Mouse (Mus musculus): ENCODE measurements around the gene Slfn9.
"Not testable (repeated sequence)": the region's sequence is repeated elsewhere in the genome, so short reads cannot be mapped to it uniquely, and the experiment has no call there.

GRCm38 (mm10) chr11:82931161-82931560 lies 60.5 kb downstream of the Slfn9 start:
- not testable (repeated sequence) for TF ChIP-seq CTCF (IDR thresholded peaks at IDR 0.05; ENCODE audit: low read depth, low read length); POLR2A (IDR thresholded peaks at IDR 0.05; ENCODE audit: borderline replicate concordance, low read depth, low read length)
